Mouse (Mus musculus): ENCODE data around the gene Terf2.

DNA sequence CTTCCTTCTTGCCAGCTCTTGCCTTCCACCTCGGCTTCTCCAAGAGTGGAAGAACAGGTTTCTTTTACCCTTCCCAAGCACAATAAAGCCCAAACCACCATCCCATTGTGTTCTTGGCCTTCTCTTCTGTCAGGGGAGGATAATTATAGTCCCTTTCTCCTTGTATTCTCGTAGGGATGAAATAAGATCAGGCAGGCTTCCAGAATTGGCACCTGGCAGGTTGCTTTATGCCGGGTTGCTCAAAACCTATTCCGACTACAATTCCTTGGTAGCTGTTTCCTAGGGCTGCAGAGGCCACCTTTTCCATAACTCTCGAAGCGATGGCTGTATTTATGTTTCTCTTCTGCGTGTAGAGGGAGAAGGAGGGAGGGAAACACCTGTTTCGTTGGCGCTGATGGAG is 23.1 kb upstream of the Terf2 start:
- no peak for TF ChIP-seq CHD2 (IDR thresholded peaks at IDR 0.05; ENCODE audit: low read depth, low read length)
- TF ChIP-seq HCFC1 (IDR thresholded peaks at IDR 0.05; ENCODE audit: borderline replicate concordance, insufficient read depth, low read length), result no peak
